Mouse (Mus musculus): ENCODE measurements around the gene Ubc. TPM values are rescaled to one million over a fixed set of nuclear protein-coding genes. Genes with fewer than 3 reads are reported as not detected.
"Not testable (repeated sequence)": the region's sequence is repeated elsewhere in the genome, so short reads cannot be mapped to it uniquely, and the experiment has no call there.

The Ubc gene
- polyA plus RNA-seq, 1 experiment = 1,009 TPM

- TF ChIP-seq POLR2A (IDR thresholded peaks at IDR 0.05; ENCODE audit: borderline replicate concordance, insufficient read depth, low read length) (no peak), CTCF (IDR thresholded peaks at IDR 0.05; ENCODE audit: borderline replicate concordance, insufficient read depth, low read depth, low read length) (no peak)
- peak; percentile 72 to 76 for DNase-seq
- H3K4me3 ChIP-seq (replicated peaks; ENCODE audit: insufficient read depth, low read depth, low read length) = peak overlapping the region; percentile 8
- H3K27ac ChIP-seq (ENCODE audit: insufficient read depth, low read length) = peak overlapping the region; percentile 74
- 11% methylated on average over 12 of the region's 12 CpGs for WGBS
- no peaks in the 10 kb centered on the region for H3K27me3 ChIP-seq (ENCODE audit: control insufficient read depth, insufficient read depth, low read length)
- H3K4me1 ChIP-seq (ENCODE audit: control insufficient read depth, insufficient read depth, low read length) = peaks cover 16% of the 10 kb centered on the region
Observed at GRCm38 (mm10) chr5:125418636-125419035, 28.6 kb upstream of the Ubc start.

- TF ChIP-seq POLR2A (IDR thresholded peaks at IDR 0.05; ENCODE audit: borderline replicate concordance, insufficient read depth, low read length) = no peak
- no peak for TF ChIP-seq CTCF (IDR thresholded peaks at IDR 0.05; ENCODE audit: borderline replicate concordance, insufficient read depth, low read depth, low read length)
- no peaks in the 10 kb centered on the region for H3K27me3 ChIP-seq (ENCODE audit: control insufficient read depth, insufficient read depth, low read length)
- 95% methylated on average over 8 of the region's 8 CpGs for WGBS
- DNase-seq = no peak
- H3K4me3 ChIP-seq (replicated peaks; ENCODE audit: insufficient read depth, low read depth, low read length) = no peak overlapping the region
- H3K4me1 ChIP-seq (ENCODE audit: control insufficient read depth, insufficient read depth, low read length) = peaks cover 16% of the 10 kb centered on the region
- H3K27ac ChIP-seq (ENCODE audit: insufficient read depth, low read length) = no peak overlapping the region
Observed at GRCm38 (mm10) chr5:125416183-125416582, 26.2 kb upstream of the Ubc start.

GRCm38 (mm10) chr5:125413763-125414162, 23.8 kb upstream of the Ubc start:
- Histone ChIP-seq H3K27ac (ENCODE audit: insufficient read depth, low read length) (no peak overlapping the region), H3K4me1 (ENCODE audit: control insufficient read depth, insufficient read depth, low read length) (peaks cover 11% of the 10 kb centered on the region), H3K4me3 (replicated peaks; ENCODE audit: insufficient read depth, low read depth, low read length) (no peak overlapping the region), H3K27me3 (ENCODE audit: control insufficient read depth, insufficient read depth, low read length) (no peaks in the 10 kb centered on the region)
- no peak for TF ChIP-seq CTCF (IDR thresholded peaks at IDR 0.05; ENCODE audit: borderline replicate concordance, insufficient read depth, low read depth, low read length)
- TF ChIP-seq POLR2A (IDR thresholded peaks at IDR 0.05; ENCODE audit: borderline replicate concordance, insufficient read depth, low read length) = no peak
- 69% methylated on average over 4 of the region's 4 CpGs for WGBS
- no peak for DNase-seq

GRCm38 (mm10) chr5:125412536-125412935, 22.5 kb upstream of the Ubc start:
- H3K27me3 ChIP-seq (ENCODE audit: control insufficient read depth, insufficient read depth, low read length); H3K4me3 ChIP-seq (replicated peaks; ENCODE audit: insufficient read depth, low read depth, low read length); H3K4me1 ChIP-seq (ENCODE audit: control insufficient read depth, insufficient read depth, low read length); DNase-seq; H3K27ac ChIP-seq (ENCODE audit: insufficient read depth, low read length): not testable (repeated sequence)
- 81% methylated on average over 8 of the region's 8 CpGs for WGBS

GRCm38 (mm10) chr5:125411972-125412530, 22.0 kb upstream of the Ubc start:
- DNase-seq = peak in 1 of 2 experiments; percentile 60
- 58% methylated on average over 5 of the region's 5 CpGs for WGBS
- peak; percentile 66 for TF ChIP-seq CTCF (IDR thresholded peaks at IDR 0.05; ENCODE audit: borderline replicate concordance, insufficient read depth, low read depth, low read length)
- TF ChIP-seq POLR2A (IDR thresholded peaks at IDR 0.05; ENCODE audit: borderline replicate concordance, insufficient read depth, low read length) = no peak

DNA sequence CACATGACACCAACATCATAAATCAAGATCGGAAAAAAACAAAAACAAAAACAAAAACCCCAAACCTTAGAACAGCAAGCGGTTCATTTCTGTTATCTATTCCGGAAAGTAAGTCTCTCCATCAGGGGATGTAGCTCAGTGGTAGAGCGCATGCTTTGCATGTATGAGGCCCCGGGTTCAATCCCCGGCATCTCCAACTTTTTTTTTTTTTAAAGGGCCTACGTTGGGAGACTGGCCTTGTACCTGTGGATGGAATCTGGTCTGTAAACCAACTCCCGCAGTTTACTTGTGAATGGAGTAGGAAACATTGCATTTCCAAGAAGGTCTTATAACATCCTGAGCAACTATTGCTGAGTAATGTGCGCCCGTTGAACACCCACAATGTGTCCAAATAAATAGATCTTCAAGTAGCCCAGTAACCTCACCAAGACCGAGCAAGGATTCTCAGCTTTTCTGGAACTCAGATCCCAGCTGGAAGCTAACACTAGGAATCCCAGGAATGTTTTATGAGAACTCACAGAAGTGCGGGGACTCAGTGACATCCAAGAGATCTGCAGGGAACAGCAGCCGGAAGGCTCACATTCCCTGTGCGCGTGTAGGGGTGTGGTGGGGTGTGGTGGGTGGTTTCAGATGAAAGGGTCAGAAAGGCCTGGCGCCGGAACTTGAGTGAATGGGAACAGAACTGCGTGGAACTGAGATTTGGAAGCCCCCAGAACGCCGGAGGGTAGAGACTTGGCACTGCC, 19.5 kb upstream of the Ubc start:
- 47% methylated on average over 20 of the region's 20 CpGs for WGBS
- H3K27me3 ChIP-seq (ENCODE audit: control insufficient read depth, insufficient read depth, low read length) = no peaks in the 10 kb centered on the region
- no peak overlapping the region for H3K27ac ChIP-seq (ENCODE audit: insufficient read depth, low read length)
- DNase-seq = no peak
- peaks cover 3% of the 10 kb centered on the region; the same call in 1 of the 2 replicates for H3K4me1 ChIP-seq (ENCODE audit: control insufficient read depth, insufficient read depth, low read length)
- no peak overlapping the region for H3K4me3 ChIP-seq (replicated peaks; ENCODE audit: insufficient read depth, low read depth, low read length)
- no peak for TF ChIP-seq CTCF (IDR thresholded peaks at IDR 0.05; ENCODE audit: borderline replicate concordance, insufficient read depth, low read depth, low read length)
- no peak for TF ChIP-seq POLR2A (IDR thresholded peaks at IDR 0.05; ENCODE audit: borderline replicate concordance, insufficient read depth, low read length)

More at GRCm38 (mm10) chr5:125411972-125412530, 22.0 kb upstream of the Ubc start:
- no peaks in the 10 kb centered on the region for H3K27me3 ChIP-seq (ENCODE audit: control insufficient read depth, insufficient read depth, low read length)
- no peaks in the 10 kb centered on the region for H3K4me1 ChIP-seq (ENCODE audit: control insufficient read depth, insufficient read depth, low read length)
- H3K27ac ChIP-seq (ENCODE audit: insufficient read depth, low read length) = no peak overlapping the region
- H3K4me3 ChIP-seq (replicated peaks; ENCODE audit: insufficient read depth, low read depth, low read length) = no peak overlapping the region

DNA sequence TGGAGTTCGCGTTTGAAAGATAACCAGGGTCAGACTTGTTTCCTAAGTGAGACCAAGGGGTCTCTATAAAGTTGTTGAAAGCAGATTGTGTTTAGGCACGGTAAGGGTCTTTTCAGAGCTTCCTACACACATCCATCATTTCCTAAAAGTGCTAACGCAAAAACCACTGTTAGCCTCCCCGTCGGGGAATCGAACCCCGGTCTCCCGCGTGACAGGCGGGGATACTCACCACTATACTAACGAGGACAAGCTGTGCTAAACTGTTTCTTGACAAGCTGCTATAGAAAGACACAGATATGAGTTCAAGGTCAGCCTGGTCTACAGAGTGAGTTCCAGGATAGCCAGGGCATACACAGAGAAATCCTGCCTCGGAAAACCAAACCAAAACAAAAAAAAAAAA, 18.8 kb upstream of the Ubc start:
- Histone ChIP-seq H3K4me1 (ENCODE audit: control insufficient read depth, insufficient read depth, low read length) (peaks cover 3% of the 10 kb centered on the region; the same call in 1 of the 2 replicates), H3K4me3 (replicated peaks; ENCODE audit: insufficient read depth, low read depth, low read length) (no peak overlapping the region), H3K27ac (ENCODE audit: insufficient read depth, low read length) (no peak overlapping the region), H3K27me3 (ENCODE audit: control insufficient read depth, insufficient read depth, low read length) (no peaks in the 10 kb centered on the region)
- no peak for TF ChIP-seq CTCF (IDR thresholded peaks at IDR 0.05; ENCODE audit: borderline replicate concordance, insufficient read depth, low read depth, low read length)
- TF ChIP-seq POLR2A (IDR thresholded peaks at IDR 0.05; ENCODE audit: borderline replicate concordance, insufficient read depth, low read length) = no peak
- WGBS = 15% methylated on average over 13 of the region's 13 CpGs
- peak; percentile 67 to 71 for DNase-seq
